Mouse (Mus musculus) midbrain, embryonic 11.5 days (tissue): ENCODE data around the gene Frmd4a. TPM values are rescaled to one million over a fixed set of nuclear protein-coding genes. Genes with fewer than 3 reads are reported as not detected.

Experiments
- ATAC-seq: fragments of 200-750 bp; cut with Nextera tagmentation; 2 replicates; pipeline ENCODE4 v1.8.0; 2017; ENCODE audit warnings: moderate TSS enrichment, moderate library complexity; ENCODE audit not compliant: low FRiP score
- DNase-seq: peaks from one replicate; pipeline ENCODE4 v3.0.0; 2015; ENCODE audit warnings: low spot score; ENCODE audit errors: missing footprints
- H3K27ac ChIP-seq: fragments of 300-500 bp; sonication (generic); 2 replicates; pipeline ENCODE4 v1.5.1; 2014; ENCODE audit warnings: low read depth, low read length
- H3K27me3 ChIP-seq: fragments of 300-500 bp; sonication (generic); 2 replicates; pipeline ENCODE4 v1.6.1; 2014; ENCODE audit warnings: mild to moderate bottlenecking, low read length, moderate library complexity, mixed read lengths; ENCODE audit not compliant: control insufficient read depth, insufficient read depth
- H3K36me3 ChIP-seq: fragments of 300-500 bp; sonication (generic); 2 replicates; pipeline ENCODE4 v1.6.1; 2014; ENCODE audit warnings: mild to moderate bottlenecking, low read length, moderate library complexity, mixed read lengths; ENCODE audit not compliant: control insufficient read depth, insufficient read depth
- H3K4me1 ChIP-seq: fragments of 300-500 bp; sonication (generic); 2 replicates; pipeline ENCODE4 v1.6.1; 2014; ENCODE audit warnings: low read length; ENCODE audit not compliant: control insufficient read depth, insufficient read depth
- H3K4me2 ChIP-seq: fragments of 300-500 bp; sonication (generic); 2 replicates; pipeline ENCODE4 v1.6.1; 2014; ENCODE audit warnings: mild to moderate bottlenecking, moderate library complexity
- H3K4me3 ChIP-seq: fragments of 300-500 bp; sonication (generic); 2 replicates; pipeline ENCODE4 v1.5.1; 2014; ENCODE audit warnings: low read depth, low read length
- H3K9ac ChIP-seq: fragments of 300-500 bp; sonication (generic); 2 replicates; pipeline ENCODE4 v1.6.1; 2014; ENCODE audit warnings: low read length
- H3K9me3 ChIP-seq: fragments of 300-500 bp; sonication (generic); 2 replicates; pipeline ENCODE4 v1.6.1; 2016; ENCODE audit warnings: low read length; ENCODE audit not compliant: control insufficient read depth
- WGBS: fragments of 180-500 bp; shearing (Covaris S2); extraction: QIAGEN DNeasy Blood & Tissue Kit; methylation state at CpG from one replicate; pipeline ENCODE4 v1.1.7; 2014; 5-methylcytosine and 5-hydroxymethylcytosine counted together
- polyA plus RNA-seq: library from polyadenylated mRNA; unstranded; fragments of >200 nt; fragmentation: Nextera tagmentation; extraction: Ambion mirVana; gene quantifications from 2 replicates; pipeline ENCODE4 v1.2.1, GENCODE M21; 2014

Gene Frmd4a
- polyA plus RNA-seq, 1 experiment from 2014 or later, result 35.2 TPM

DNA sequence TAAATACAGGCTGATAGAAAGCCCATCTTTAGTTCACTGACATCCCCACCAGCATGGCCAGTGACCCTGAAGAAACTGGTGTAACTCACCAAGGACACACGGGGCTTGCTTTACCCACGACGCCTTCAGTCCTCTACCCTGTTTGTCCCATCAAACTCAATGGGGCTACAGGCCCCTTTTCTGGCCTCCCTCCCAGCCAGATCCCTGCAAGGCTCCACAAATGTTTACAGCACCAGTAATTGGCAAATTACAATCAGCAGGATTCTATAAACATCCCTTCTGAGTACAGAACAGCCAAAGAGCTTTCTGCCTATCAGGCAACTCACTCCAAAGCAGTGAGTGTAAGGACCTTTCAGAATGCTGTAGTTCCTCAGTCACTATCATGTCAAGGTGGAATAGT, 448.6 kb downstream of the Frmd4a start:
- Histone ChIP-seq H3K27ac (no peak overlapping the region), H3K4me3 (no peak overlapping the region), H3K4me1 (peaks cover 22% of the 10 kb centered on the region), H3K36me3 (0 out of 2 replicates have a peak, but pooled peaks cover 2% of the 10 kb centered on the region), H3K27me3 (no peaks in the 10 kb centered on the region), H3K9me3 (no peaks in the 10 kb centered on the region; the same call in 1 of the 2 replicates), H3K9ac (no peak overlapping the region), H3K4me2 (no peak overlapping the region)
- no peak for ATAC-seq
- 79% methylated on average over 3 of the region's 3 CpGs for WGBS
- DNase-seq, result no peak

DNA sequence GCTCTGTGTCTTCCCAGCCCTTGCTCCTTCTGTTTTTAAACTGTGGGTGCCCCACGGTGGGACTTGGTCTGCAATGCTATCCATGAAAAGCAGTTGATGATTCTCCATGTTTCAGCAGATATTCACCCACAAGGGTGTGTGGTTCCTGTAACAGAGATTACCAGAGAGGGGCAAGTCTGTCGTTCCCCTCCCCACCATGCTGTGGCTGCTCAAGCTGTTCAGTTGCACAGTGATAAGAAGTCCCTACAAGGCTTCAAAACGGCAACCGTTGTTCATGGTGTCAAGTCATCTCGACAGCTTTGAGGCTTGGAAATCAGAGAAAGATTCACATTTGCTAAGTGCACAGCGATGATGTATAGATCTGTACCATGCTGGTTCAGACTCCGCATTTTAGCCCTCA, 449.8 kb downstream of the Frmd4a start:
- DNase-seq (no peak), ATAC-seq (no peak)
- Histone ChIP-seq H3K36me3 (0 out of 2 replicates have a peak, but pooled peaks cover 2% of the 10 kb centered on the region), H3K4me3 (no peak overlapping the region), H3K27ac (no peak overlapping the region), H3K9me3 (no peaks in the 10 kb centered on the region; the same call in 1 of the 2 replicates), H3K4me2 (no peak overlapping the region), H3K27me3 (no peaks in the 10 kb centered on the region), H3K9ac (no peak overlapping the region), H3K4me1 (peaks cover 11% of the 10 kb centered on the region)
- WGBS, result 95% methylated on average over 7 of the region's 7 CpGs

DNA sequence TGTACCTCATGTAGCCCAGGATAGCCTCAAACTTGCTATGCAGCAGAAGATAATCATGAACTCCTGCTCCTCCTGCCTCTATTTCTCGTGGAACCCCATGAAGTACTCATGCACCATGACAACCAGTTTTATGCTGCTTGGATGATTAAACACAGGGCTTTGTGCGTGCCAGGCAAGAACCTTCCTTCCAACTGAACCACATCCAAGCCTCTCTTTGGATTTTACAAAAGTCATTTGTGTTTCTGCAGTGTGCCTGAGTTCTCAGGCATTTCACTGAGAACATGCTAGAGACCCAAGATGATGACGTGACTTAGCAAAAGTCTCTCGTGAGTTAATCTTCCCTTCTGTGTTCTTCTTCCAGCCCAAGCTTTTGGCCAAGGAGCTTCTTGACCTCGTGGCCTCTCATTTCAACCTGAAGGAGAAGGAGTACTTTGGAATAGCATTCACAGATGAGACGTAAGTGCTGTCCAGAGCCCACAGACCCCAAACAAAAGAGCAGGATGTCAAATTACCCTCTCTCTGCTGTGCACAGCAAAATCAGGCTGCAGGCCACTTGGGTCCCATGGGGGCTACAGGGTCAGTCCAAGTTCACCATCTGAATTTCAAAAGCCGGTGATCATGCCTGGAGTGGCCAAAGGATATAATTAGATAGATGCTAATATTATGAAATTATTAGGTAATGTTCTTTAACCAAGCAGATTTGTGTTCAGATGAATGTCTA, 455.4 kb downstream of the Frmd4a start:
- H3K27me3 ChIP-seq, result no peaks in the 10 kb centered on the region
- no peak overlapping the region for H3K4me2 ChIP-seq
- H3K36me3 ChIP-seq, result 0 out of 2 replicates have a peak, but pooled peaks cover 2% of the 10 kb centered on the region
- H3K27ac ChIP-seq, result no peak overlapping the region
- 66% methylated on average over 7 of the region's 7 CpGs for WGBS
- ATAC-seq, result no peak
- no peak for DNase-seq
- H3K9ac ChIP-seq, result no peak overlapping the region
- H3K9me3 ChIP-seq, result no peaks in the 10 kb centered on the region; the same call in 1 of the 2 replicates
- no peak overlapping the region for H3K4me3 ChIP-seq
- peaks cover 2% of the 10 kb centered on the region; the same call in 1 of the 2 replicates for H3K4me1 ChIP-seq

DNA sequence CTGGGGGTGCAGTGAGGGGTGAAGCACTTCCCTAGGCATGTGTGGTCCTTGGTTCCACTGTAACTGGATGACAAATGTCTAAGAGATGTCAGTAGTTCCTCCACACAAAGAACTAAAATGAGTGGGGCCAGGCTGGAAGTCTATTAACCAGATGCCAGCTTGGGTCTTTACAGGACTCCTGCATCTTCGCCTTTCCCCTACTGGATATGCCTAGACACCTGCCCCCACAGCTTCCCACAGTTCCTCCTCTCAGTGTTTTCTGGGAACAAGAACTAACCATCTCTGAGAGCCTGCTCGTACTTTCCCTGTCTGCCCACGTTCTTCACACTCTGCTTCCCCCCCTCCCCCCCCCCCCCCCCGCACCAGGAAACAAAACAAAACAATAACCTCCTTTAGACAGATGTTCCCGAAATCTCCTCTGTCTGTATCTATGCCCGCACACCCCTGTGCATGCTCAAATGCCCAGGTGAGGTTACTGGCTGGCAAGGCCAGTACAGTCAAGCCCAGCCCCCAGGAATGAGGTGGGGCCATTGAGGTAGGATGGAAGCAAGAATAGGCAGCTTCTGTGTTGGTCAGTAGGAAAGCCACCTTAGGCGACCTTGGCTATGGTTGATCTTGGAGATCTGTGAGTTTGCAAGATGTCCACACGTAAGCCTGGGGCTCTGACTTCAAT, 456.5 kb downstream of the Frmd4a start:
- Histone ChIP-seq H3K4me2 (no peak overlapping the region), H3K27ac (no peak overlapping the region), H3K36me3 (0 out of 2 replicates have a peak, but pooled peaks cover 2% of the 10 kb centered on the region), H3K9me3 (no peaks in the 10 kb centered on the region; the same call in 1 of the 2 replicates), H3K27me3 (no peaks in the 10 kb centered on the region), H3K4me1 (peaks cover 2% of the 10 kb centered on the region; the same call in 1 of the 2 replicates), H3K4me3 (no peak overlapping the region), H3K9ac (no peak overlapping the region)
- DNase-seq, result no peak
- no peak for ATAC-seq
- 88% methylated on average over 8 of the region's 8 CpGs for WGBS

DNA sequence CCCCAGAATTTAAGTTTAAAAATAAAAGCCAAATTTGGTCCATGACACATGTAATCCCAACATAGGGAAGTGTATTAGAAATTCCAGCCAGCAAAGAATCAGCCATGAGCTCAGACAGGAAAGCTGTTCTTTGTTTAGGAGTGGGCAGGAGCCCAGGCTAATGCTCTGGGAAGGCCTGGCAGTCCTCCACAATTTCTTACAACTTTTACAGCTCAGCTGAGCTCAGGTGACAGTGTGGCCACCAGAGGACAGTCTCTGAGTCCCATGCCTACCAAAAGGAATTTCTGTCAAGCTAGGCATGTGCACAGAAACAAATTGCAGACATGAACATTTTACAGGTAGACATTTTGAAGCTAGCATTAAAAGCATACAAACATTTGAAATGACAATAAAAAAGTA, 457.0 kb downstream of the Frmd4a start:
- H3K27ac ChIP-seq, result no peak overlapping the region
- no peak overlapping the region for H3K9ac ChIP-seq
- H3K4me3 ChIP-seq, result no peak overlapping the region
- DNase-seq, result no peak
- no peak overlapping the region for H3K4me2 ChIP-seq
- H3K9me3 ChIP-seq, result no peaks in the 10 kb centered on the region
- H3K4me1 ChIP-seq, result peaks cover 2% of the 10 kb centered on the region; the same call in 1 of the 2 replicates
- no peaks in the 10 kb centered on the region for H3K36me3 ChIP-seq
- no peak for ATAC-seq
- no peaks in the 10 kb centered on the region for H3K27me3 ChIP-seq

DNA sequence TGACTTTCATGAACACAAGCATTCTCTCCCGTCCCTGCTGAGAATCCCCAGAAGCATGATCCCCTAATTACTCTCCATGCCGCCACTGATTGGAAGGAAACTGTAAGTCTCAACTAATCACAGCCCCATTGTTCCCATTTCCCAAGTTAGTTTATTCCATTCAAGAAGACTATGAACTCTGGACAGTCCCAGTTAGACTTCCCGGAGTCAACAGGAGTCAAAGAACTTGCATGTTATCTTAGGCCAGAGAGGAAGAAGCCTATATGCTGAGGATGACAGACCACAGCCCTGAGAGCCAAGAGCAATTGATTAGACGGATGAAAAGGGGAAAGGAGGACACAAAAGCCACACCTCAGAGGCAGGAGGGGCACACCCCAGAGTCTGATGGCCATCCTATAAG, 458.5 kb downstream of the Frmd4a start:
- Histone ChIP-seq H3K9ac (no peak overlapping the region), H3K4me1 (peaks cover 2% of the 10 kb centered on the region; the same call in 1 of the 2 replicates), H3K9me3 (no peaks in the 10 kb centered on the region), H3K27ac (no peak overlapping the region), H3K4me3 (no peak overlapping the region), H3K27me3 (no peaks in the 10 kb centered on the region), H3K36me3 (no peaks in the 10 kb centered on the region), H3K4me2 (no peak overlapping the region)
- no peak for ATAC-seq
- 84% methylated on average over 4 of the region's 4 CpGs for WGBS
- DNase-seq, result no peak

DNA sequence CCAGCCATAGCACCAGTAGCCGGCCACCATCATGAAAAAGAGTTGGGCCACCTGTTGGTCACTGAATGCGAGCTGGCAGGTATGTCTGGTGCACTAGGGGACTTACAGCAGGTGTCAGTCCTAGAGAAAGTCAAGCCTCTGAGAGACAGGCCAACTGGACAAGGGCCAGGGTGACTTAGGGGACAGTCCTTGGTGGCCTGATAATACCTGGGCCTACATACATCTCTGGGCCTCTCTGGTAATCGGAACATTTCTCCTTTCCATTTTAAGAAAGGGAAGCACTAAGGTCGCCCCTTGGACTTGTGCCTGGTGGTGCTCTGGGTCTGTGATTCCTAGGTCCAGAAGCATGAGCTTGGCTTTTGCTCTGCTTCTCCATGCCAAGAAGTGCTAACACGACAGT, 459.1 kb downstream of the Frmd4a start:
- Histone ChIP-seq H3K27ac (no peak overlapping the region), H3K9me3 (no peaks in the 10 kb centered on the region), H3K27me3 (no peaks in the 10 kb centered on the region), H3K9ac (no peak overlapping the region), H3K4me2 (no peak overlapping the region), H3K36me3 (no peaks in the 10 kb centered on the region), H3K4me3 (no peak overlapping the region), H3K4me1 (peaks cover 2% of the 10 kb centered on the region; the same call in 1 of the 2 replicates)
- DNase-seq (no peak), ATAC-seq (no peak)
- WGBS, result 89% methylated on average over 5 of the region's 5 CpGs

DNA sequence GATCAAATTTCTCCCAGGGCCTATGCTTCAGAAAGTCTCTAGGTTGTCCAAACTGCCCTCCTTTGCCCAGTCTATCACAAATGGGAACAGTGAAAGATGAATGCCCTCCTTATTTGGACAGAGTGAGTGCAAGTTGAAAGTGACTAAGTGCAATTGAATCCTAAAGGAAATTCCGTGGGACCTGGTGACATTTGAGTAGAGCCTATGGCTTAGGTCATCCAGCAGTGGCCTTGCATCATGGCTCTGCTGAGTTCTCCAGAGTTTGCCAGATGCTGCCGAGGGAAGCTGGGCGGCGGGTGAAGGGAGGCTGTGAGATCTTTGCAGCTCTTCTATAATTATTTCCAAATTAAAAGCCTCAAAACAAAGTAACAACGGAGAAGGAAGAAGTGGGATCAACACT, 459.8 kb downstream of the Frmd4a start:
- Histone ChIP-seq H3K9me3 (no peaks in the 10 kb centered on the region), H3K4me1 (peaks cover 1% of the 10 kb centered on the region; the same call in 1 of the 2 replicates), H3K36me3 (no peaks in the 10 kb centered on the region), H3K27me3 (no peaks in the 10 kb centered on the region), H3K4me2 (no peak overlapping the region), H3K27ac (no peak overlapping the region), H3K9ac (no peak overlapping the region), H3K4me3 (no peak overlapping the region)
- WGBS, result 85% methylated on average over 5 of the region's 5 CpGs
- ATAC-seq (no peak), DNase-seq (no peak)

DNA sequence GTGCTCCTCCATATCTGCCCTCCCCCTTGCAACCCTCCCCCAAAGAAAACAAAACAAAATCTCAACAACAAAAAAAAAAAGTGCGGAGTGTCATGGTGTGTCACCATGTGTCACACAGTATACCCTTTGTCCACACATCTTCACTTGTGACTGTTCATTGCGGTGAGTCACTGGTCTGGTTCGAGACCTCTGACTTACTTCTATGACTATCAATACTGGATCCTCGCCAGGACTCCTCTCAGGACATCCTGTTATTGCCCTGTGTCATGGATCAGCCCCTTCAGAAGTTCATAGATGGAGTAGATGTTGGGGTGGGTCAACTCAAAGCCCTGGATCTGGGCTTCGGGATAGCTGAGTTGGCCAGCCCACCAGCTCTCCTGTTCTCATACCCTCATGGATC, 462.7 kb downstream of the Frmd4a start:
- Histone ChIP-seq H3K9ac (no peak overlapping the region), H3K4me3 (no peak overlapping the region), H3K9me3 (no peaks in the 10 kb centered on the region), H3K27ac (no peak overlapping the region), H3K27me3 (no peaks in the 10 kb centered on the region), H3K36me3 (no peaks in the 10 kb centered on the region), H3K4me2 (no peak overlapping the region), H3K4me1 (no peaks in the 10 kb centered on the region)
- no peak for ATAC-seq
- DNase-seq, result no peak
- 89% methylated on average over 5 of the region's 5 CpGs for WGBS
